Mouse (Mus musculus) layer of hippocampus, adult 18-20 months (tissue): ENCODE measurements around the gene Asb2. TPM values are rescaled to one million over a fixed set of nuclear protein-coding genes. Genes with fewer than 3 reads are reported as not detected.

Source experiments
- DNase-seq, 2 experiments: peaks; one replicate each; pipeline ENCODE4 v3.0.0; 2022; ENCODE audit warnings: low spot score in 2 of 2
- total RNA-seq, 2 experiments: library from RNA; stranded (reverse); gene quantifications; 2 replicates each; pipeline ENCODE4 v1.2.3; 2021

Gene Asb2
- total RNA-seq, 2 experiments from 2014 or later: 1.8 to 2.1 TPM

DNA sequence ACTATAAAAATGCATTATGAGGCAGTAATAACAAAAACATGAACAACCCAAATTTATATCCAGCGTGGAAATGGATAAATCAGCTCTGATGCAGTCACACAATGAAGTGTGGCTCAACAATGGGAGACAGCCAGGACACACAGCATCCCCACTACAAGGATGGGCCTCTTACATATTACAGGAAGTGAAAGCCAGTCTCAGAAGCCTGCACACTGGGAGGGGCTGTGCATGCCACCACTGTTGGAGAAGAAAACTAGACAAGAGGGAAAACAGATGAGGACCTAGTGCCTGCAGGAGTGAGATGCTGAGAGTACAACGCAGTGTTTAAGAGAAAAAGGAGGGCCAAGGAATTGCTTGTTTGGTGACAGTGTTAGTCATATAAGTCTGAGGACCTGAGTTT lies 82.1 kb downstream of the Asb2 start:
- DNase-seq: no peak

GRCm38 (mm10) chr12:103273051-103273450 lies 82.8 kb downstream of the Asb2 start:
- DNase-seq: no peak

DNA sequence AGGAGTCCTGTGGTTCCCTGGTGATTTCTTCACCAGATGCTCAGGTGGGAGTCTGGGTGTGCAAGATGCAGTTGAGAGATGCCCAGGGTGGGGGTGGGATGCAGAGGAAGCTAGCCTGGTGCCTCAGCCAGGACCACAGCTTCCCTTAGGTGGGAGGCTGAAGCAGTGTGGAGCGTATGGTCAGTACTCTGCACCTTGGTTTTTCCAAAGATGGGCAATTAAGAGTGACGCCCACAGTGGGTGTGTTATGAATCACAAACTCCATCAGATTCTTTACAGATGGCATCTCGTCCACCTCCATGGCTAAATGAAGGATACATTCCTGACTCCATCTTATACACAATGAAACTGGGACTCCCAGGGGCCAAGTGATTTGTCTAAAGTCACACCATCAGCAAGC lies 83.6 kb downstream of the Asb2 start:
- DNase-seq: no peak

Other genes starting within 250 kb of the Asb2 start
- 1 to 10 TPM; 2.8 to 3.9 TPM for gene Prima1, start 113.9 kb downstream of the Asb2 start, total RNA-seq
- 1 to 10 TPM in 1 of 2 experiments, under 1 TPM in 1; 0.96 to 1.5 TPM for gene Fam181a, start 45.0 kb downstream of the Asb2 start, total RNA-seq
- gene Otub2, start 32.7 kb upstream of the Asb2 start, total RNA-seq: 10 to 100 TPM; 48.0 to 51.3 TPM
- 1 to 10 TPM; 2.6 to 2.8 TPM for gene 9330161L09Rik, start 51.8 kb upstream of the Asb2 start, total RNA-seq
- 100 to 1,000 TPM; 247 to 250 TPM for gene Ddx24, start 69.8 kb upstream of the Asb2 start, total RNA-seq
- 100 to 1,000 TPM; 119 to 120 TPM for gene Ifi27, start 78.2 kb upstream of the Asb2 start, total RNA-seq
- 1 to 10 TPM; 1.6 to 1.7 TPM for gene Ifi27l2a, start 87.7 kb upstream of the Asb2 start, total RNA-seq
- not detected for gene Ifi27l2b, start 101.2 kb upstream of the Asb2 start, total RNA-seq
- 10 to 100 TPM; 44.6 to 50.3 TPM for gene Ppp4r4, start 176.3 kb upstream of the Asb2 start, total RNA-seq